Mouse (Mus musculus) stomach, postnatal 0 days (tissue): ENCODE data around the gene Ckap2.

ENCODE experiments used
- CTCF ChIP-seq: IDR thresholded peaks from 2 replicates; pipeline ENCODE4 v1.5.1; 2016; ENCODE audit warnings: antibody characterized with exemption, low read depth, mild to moderate bottlenecking, moderate library complexity
- EP300 ChIP-seq: optimal IDR thresholded peaks from 2 replicates; pipeline ENCODE3; 2016; ENCODE audit warnings: antibody characterized with exemption

DNA sequence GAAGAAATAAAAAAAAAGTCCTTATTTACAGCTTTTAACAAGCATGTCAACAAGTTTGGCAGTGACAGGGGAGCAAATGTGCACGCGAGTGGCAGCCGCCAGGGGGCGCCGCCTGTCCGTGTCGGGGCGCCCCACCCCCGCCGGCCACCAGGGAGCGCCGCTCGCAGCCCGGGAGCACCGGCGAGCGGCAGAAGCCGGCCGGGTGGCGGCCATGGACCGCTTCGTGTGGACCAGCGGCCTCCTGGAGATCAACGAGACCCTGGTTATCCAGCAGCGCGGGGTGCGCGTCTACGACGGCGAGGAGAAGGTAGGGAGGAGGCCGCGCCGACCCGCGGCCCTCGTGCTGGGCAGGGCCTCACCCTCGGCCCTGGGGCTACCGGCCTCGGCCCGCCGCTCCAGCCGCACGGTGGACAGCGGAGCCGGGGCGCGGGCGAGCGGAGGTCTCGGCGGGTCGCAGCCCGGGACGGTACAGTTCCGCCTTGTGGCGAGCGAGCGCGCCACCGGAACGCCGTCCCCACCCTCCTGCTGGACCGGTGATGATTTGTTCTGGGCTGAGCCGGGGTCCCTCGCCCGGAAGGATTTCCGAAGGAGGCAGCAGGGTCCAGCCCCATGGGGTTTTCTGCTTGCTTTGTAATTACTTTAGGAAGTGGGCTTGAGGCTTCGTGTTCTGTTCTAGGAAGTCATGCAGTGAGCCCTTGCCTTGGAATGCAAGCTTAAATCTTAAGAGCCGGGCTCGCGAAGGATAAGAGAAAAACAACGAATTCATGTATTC lies 7.2 kb upstream of the Ckap2 start, which contains the start of gene Vps36:
- TF ChIP-seq EP300 (no peak), CTCF (peak; percentile 89)
